Mouse (Mus musculus) 3134 (cell line): ENCODE measurements at regions not wholly inside any gene's neighbourhood (a gene's known extent, or its start where the extent isn't known, plus 50 kb on each side); places are given as distances from the start of the nearest gene placed in this dataset.

ENCODE experiments used
- DNase-seq: peaks from one replicate; pipeline ENCODE4 v3.0.0-alpha.2; 2011; ENCODE audit warnings: low spot score; ENCODE audit not compliant: insufficient read length; ENCODE audit errors: extremely low read depth

DNA sequence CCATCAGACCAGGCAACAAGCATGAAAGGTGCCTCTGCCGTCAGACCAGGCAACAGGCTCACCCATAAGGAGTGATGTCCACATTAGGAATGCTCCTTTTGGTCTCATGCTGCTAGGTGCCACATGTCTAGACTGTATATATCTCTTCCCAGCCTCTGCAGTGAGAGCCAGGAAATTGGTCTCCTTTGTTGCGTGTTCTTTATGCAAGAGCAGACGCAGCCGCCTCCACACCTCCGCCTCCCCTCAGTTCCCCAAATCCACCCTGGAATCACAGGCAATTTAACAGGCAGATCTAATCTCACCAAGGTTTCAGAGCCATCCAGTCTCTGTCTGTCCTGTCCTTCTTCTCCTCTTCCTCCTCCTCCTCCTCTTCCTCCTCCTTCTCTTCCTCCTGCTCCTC is 207.0 kb downstream of the CK137956 start:
- no peak for DNase-seq

DNA sequence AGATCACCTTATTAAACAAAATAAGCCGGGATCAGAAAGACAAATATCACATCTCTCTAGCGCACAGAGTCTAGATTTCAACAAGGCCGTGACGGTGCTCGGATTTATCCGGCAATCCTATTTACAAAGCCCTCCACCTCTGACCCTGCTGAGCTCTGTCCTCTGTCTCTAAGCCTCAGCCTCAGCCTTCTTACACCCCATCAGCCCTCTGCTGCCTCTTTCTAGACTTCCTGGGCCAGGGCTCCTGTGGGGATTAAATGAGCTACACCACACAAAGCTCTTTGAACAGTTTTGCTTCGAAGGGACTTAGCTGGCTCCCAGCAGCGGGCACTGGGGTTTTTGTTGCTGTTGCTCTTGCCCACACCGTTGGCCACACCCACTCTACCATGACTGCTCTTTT is 211.8 kb downstream of the CK137956 start:
- DNase-seq: no peak

DNA sequence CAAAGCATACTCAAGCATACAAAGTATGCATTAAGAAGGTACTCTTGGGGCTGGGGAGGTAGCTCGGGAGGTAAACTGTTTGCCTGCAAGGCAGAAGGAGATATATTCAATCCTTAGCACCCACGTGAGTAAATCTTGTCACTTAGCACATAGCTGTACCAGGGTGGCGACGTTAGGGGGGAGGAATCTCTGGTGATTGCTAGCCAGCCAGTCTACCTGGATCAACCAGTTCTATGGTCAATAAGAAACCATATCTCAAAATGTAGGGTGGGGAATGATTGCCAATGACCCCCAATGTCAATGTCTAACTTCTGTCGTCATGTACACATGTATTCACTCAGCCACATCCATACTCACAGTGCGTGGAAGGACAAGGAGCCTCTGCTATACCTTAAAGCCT is 214.5 kb downstream of the CK137956 start:
- no peak for DNase-seq

DNA sequence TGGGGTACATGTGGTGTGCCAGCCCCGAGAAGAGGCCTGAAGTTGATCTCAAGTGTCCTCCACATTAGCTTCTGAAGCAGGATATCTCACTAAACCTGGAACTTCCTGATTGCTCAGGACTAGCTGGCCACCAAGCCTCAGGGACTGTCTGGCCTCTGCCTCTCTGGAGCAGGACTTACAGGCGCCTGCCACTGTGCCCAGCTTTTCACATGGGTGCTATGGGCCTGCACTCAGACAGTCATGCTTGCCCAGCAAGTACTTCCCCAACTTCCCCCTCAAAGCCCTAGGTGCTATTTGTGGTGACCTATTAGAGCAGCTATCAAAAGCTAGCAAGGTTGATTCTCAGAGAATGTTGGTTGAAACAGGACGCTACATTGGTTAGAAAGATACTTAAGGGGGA is 220.0 kb downstream of the CK137956 start:
- DNase-seq: no peak

DNA sequence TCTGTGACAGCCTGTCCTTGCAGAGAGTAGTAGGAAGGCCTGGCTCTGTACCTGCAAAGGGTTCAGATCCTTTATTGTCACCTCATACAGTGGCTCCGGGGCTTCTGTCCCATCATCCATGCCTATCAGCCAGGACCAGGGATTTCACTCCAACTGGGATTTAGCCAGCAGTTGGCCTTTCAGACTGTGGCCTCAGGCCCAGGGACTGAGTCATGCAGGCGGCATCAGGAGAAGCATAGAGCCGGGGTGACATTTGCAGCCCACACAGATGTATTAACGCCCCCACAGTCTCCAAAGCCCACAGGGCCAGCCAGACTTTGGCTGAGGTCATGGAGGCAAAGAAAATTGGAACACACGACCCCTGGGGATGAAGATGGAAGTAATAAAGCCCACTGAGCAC is 222.9 kb downstream of the CK137956 start:
- no peak for DNase-seq

DNA sequence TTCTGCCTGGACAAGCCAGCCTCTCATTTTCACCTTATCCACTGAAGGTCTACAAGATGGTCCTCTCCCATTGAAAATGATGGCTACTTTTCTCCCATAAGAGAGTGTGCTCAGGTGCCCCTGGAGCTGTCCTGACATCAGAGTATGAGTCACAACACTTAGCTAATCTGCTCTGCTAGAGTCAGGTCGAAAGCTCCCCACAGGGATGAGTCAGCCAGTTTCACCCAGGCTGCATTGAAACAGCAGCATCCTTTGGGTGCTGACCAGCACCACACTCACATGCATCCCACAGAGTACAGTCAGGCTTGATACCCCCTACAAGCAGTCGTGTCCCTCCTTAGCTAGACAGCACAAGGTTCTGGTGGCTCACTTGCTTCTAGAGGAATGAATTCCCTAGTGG is 234.0 kb downstream of the CK137956 start:
- no peak for DNase-seq

DNA sequence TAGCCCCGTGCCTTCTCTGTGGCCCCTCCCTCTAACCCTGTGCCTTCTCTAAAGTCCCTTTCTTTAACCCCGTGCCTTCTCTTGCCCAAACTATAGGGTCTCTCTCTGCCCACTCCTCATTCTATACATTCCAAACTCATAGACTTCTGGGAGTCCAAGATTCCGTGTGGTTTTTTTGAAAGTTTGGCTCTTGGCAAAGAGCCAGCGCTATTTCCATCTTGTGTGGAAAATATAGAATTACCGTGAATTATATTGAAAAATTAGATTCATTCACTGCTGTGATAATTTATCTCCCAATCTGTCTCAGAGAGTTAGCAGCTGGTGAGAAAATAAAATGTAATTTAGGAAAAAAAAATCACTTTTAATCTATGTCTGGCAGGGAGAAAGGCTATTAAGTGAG is 234.6 kb downstream of the CK137956 start:
- DNase-seq: no peak

DNA sequence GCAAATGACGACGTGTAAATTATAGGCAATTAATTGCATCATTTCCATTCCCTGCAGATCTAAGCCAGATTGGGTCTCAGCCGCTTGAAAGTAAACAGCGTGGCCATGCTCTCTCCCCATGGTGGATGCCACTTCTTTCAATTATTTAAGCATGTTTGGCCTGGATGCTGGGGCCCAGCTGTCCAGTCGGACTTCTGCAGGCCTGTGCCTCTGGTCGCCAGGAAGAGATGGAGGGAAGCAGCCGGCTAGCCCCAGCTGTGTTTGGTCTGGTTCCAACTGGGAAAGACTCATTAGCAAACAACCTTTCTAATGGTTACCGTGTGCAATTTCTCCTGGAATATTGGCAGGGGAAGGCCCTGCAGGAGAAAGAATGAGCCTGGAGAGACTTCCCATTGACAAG is 236.1 kb downstream of the CK137956 start:
- DNase-seq: no peak

DNA sequence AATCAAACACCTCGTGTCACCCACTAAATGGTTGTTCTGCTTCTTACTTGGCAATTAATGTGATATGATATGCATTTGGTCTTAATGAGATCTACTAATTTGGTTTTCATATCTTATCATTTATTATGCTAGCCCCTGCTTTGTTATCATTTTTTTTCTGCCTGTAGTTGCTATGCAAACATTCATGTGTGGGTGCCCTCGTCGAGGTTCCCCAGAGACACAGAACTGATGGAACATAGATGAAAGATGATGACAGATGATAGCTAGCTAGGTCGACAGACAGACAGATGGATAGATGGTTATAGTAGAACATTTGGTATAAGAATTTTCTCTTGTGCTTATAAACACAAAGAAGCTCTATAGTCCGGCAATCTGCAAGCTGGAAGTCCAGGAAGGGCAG is 252.1 kb downstream of the CK137956 start:
- no peak for DNase-seq

DNA sequence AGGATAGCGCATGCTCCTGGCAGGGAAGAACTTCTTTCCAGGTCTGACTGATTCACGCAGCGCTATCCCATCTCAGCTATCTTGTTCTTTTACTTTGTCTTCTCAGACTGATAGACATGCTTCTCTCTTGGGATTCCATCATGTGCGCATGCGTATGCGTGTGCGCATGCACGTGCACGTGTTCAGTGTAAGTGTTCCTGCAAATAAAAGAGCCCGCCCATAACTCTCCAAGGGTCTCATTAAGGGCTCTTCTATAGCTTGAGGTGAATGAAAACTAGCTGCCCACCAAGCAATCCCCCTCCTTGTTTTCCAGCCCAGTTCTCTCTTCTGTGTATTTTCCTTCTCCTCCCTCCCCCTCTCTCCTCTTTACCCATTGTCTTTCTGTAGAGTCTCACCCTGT is 258.5 kb downstream of the CK137956 start:
- no peak for DNase-seq

DNA sequence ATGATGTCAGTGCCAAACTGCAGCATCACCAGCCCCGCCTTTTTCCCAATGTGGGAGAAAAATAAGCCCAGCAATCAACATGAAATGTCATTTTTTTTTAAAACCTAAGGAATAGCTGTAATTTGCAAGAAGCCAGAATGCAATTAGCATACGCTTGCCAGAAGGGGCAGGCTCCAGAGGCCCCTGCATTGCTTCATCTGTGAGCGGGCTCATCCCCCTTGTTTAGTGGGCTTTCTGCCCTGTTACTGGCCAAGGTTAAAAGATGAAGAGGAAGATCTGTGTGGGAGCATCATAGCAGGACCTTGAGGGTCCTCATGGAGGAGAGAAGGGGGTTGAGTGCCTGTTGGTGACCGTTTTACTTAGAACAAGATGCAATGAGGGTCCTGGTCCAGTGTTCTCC is 259.9 kb downstream of the CK137956 start:
- no peak for DNase-seq

DNA sequence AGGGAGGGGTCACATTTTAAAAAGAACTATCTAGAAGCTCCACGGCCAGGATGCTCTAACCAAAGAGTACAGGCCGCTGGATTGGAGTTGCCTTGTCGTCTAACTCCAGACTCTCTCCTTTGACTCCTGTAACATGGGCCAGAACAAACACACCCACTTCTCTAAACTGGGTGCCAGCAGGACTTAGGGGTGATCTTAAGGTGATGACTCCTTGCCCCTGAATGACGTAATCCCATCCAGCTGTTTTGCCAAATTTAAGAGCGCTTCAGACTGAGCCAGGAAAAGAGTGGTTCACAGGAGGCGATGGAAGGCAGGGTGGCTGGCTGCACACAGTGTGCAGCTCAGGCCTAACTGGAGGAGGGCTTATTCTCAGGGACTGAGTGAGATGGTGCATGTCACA is 261.0 kb downstream of the CK137956 start:
- DNase-seq: no peak

DNA sequence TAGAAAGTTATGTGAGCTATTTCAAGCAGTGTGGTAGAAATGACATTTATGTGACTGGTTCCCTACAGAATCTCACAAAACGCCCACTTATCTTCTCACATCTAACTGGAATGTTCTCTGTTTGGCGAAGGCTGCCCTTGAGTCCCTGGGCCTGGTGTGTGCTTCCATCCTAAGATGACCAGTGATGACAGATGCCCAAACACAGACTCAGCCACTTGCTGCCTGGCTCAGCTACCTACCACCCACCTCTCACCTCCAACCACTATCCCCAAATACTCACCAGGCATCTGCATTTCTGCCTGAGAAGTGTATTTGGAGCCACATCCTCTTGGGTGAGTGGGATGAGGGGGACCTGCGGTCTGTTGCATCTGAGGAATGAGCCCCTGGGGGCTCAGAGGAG is 262.6 kb downstream of the CK137956 start:
- no peak for DNase-seq

DNA sequence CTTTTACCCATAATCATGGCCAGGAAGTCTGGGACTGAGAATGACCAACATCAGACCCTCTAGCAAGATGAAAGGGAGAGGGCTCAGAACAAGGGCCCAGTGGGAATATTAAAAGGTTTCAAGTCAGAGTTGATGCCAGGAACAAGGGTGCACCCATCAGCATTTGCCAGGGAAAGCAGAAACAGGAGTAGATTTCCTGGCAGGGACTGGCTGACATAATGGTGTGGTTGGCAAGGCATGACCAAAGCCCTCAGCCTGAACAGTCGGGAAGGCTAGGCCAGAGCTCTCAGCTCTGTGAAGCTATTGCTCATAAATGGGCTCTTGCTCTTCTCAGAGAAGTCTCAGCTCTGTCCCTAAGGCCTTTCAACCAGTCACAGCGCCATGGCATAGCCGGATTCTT is 263.6 kb downstream of the CK137956 start:
- DNase-seq: no peak

DNA sequence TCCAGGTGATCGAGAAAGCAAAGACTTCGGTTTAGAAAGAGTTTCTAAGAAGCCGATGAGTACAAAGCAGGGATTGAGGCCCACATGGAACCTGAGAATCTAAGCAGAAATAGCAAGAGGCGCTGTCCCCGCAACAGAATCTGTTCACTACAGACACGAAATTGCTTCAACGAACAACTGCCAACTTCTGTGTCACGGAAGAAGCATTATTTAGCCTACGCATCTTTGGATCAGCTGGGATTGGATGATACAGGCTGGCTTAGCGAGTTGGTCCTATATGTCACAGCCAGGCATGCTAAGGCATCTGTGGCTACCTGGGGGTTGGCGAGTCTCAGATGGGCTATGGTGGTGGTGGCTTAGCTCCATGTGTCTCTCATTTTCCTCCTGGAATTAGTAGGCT is 269.1 kb downstream of the CK137956 start:
- no peak for DNase-seq

DNA sequence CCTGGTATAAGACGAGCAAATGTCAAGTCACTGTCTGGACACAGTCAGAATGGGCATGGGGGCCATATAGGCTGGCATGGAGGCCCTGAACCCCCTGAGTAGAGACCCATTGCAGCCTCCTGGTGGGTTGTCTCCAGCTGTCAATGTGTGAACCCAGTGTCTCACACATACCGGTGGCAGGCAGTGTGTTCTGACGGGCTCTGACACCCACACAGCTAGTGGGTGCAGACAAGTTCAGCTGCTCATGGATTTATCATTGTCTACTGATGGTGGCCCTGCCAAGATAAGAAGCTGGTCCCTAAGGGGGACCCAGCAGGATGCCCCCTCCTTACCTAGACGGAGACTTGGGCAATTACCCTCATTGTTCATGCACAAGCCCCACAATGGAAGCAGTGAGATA is 280.8 kb downstream of the CK137956 start:
- DNase-seq: no peak

DNA sequence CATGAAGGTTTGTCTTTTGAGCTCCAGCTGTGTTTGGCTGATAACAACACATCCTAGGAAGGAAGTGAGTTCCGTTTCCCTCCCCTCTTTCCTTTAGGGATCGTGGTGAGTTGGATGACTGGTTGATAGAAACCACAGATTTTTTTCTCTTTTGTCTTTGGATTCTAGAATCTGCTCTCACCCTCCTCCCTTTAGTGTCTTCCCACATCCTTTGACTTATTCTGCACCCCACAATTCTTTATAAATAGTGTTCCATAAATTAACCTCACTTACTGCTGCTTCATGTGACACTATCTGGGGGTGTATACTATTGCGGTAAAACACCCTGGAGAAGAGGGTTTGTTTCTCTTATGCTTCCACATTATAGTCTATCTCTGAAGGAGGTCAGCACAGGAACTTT is 285.7 kb downstream of the CK137956 start:
- no peak for DNase-seq

DNA sequence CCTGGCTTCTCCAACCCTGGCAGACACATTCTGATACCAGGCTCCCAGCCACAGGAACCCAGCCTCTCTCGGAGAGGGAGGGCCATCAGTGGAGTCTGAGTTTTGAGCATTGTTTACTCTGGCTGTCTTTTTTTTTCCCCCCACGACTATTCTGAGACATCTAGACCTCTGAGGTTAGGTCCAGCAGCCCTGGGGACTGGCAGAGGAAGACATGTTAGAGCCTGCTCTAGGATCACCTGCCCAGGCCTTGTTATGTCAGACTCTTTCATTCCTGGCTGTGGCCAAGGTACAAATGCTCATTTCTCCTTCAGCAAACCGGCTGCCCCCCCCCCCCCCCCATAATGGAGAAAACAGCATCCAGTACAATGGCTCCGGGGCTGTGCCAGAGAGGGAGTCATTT is 291.4 kb downstream of the CK137956 start:
- DNase-seq: no peak

DNA sequence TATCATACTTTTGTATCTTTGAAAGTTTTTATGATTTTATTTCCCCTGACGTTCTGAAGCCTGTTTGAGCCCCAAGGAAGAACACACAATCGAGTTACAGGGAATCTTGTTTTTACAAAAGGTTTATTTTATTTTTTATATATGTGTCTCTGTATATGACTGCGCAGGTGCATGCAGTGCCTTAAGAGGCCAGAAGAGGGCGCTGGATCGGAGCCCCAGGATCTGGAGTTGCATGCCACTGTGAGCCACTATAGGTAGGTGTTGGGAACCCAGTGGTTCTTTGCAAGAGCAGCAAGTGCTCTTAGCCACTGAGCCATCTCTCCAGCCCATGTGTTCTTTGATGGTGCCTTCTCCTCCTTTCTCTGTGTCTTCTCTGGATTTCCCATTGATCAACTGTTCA is 292.3 kb downstream of the CK137956 start:
- no peak for DNase-seq

DNA sequence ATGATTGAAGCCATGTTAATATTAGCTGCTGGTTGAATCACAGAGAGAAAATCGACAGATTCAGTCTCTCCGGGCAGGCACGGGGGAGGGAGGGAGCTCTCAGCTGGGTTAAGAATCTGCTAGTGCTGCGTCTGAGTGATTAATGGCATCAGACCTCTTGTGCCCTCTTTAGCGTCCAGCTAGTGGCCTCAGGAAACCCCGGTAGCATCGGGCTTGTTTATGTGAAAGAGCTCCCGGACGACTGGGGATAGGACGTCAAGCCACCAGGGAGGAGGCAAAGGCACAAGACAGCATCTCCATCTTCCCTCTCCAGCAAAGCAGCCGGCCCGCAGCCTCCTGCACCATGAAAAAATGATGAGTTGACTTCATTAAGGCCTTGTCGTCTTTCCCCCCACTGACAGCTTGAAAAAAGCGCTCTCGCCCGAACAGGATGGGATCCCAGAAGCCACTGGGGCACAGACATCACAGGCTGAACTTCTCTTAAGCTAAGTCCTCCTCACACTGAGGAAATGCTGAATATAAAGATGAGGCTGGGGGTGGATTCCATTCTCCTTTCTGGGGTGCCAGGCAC is 294.9 kb downstream of the CK137956 start:
- no peak for DNase-seq

DNA sequence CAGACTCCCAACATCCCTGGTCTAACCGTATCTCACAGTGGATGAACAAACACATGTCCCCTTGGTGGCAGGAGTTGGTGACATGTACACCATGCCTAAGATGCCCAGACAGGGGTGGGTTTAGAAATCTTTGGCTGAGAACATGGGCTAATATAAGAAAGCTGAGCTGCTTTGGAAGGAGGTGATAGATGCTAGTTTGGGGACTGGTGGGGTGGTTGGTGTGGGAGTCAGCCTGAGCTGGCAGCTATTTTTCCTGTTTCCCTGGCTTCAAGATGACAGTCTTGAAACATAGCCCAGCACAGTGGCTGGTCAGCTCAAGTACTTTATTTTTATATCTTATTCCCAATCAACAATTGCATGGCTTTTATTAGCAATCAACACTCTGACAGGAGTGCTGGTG is 302.0 kb upstream of the Gjb5 start:
- no peak for DNase-seq

DNA sequence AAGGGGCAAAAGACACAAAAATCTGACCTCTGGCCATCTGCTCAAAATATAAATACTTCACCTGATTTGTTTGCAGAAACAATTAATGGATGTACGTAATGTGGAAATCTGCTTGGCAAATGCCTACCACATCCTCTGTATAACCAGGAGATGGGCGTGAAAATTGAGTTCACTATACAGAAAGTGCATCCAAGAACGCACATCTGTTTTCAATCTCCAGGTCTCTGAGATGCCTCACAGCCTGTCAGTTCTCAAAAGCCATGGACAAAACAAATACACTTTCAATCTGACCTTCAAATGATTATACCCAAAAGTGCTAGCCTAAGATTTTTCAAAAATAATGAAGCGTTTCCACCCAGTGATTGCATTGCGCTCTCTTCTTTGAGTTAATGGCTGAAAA is 293.6 kb upstream of the Gjb5 start:
- DNase-seq: no peak

DNA sequence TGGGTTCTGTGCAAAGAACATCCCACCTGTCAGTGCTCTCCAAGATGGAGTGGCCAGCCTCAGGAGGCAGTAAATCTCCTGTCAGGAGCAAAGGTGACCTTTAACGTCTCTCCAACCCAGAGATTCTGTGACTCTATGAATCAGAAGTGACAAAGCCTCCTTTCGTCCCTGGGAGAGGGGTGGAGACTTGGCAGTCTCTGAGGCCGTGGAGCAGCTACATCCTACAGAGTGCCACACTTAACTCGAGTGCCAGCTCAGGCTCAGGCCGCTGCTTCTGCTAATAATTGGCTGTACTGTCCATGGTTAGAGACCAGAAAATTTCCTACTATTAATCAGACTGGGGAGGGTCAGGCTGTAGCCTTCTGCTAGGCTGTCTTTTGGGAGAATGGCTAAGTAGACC is 290.0 kb upstream of the Gjb5 start:
- no peak for DNase-seq

DNA sequence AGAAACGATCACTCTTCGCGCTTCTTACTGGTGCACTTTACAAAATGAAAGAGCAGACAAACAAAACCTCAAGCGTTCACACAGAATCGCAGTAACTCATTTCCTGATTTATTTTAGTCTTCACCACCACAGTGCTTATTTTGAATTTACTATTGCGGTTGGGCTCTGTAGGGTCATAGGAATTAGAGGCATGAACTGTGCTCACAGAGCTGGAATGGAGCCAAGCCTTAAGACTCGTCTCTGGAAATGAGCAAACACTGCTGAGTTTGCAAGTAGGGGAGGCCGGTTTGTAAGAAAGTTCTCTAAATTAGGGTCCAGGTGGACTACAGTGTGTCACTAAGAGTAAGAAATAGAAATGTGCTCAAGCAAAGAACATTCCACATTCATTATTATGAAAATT is 289.2 kb upstream of the Gjb5 start:
- DNase-seq: no peak
